Mouse (Mus musculus): ENCODE data around the gene Noa1. TPM values are rescaled to one million over a fixed set of nuclear protein-coding genes. Genes with fewer than 3 reads are reported as not detected.

Noa1 gene
- polyA plus RNA-seq, 1 experiment, result 20.2 TPM

DNA sequence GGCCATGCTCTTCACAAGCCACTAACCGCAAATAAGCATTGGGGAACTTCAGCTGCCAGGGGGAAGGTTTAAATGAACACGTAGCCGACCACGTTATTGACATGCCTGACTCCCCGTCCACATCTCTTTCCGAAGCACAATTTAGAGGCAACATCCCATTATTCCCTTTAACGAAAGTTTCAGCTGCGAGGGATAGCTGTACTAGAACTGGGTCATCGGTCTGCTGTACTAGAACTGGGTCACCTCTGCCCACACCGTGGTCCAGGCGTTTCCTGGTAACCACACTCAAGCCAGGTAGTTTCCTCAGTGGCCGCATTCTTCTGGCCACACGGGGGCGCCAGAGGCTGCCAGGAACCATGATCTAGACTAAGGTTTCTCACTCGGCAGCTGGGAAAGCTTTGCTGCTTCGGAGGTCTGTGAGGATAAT lies 44.5 kb upstream of the Noa1 start:
- Histone ChIP-seq H3K36me3 (ENCODE audit: control insufficient read depth, insufficient read depth) (no peaks in the 10 kb centered on the region), H3K27me3 (ENCODE audit: control insufficient read depth, insufficient read depth, insufficient read length) (no peaks in the 10 kb centered on the region)

DNA sequence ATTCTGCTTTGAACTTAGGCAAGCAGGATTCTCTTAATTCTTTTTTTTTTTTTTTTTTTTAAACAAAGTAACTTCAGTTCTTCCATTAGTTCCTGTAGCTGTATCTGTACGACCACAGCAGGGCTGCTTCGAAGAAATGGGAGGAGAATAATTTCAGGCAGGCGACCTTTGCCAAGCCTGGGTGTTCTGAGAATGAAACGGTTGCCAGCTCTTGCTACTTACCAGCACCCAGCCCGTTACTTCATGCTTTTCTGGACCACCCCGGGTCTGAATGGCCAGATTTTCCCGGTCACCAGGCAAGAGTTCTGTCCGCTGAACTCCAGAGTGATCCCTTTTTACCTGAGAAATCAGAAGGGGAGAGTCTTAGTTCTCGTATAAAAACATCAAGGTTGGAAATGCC lies 41.8 kb upstream of the Noa1 start:
- no peak overlapping the region for H3K4me2 ChIP-seq (ENCODE audit: low read depth)
- H3K4me3 ChIP-seq, result no peak overlapping the region
- H3ac ChIP-seq (ENCODE audit: control insufficient read depth, insufficient read length), result no peak overlapping the region
- no peaks in the 10 kb centered on the region for H3K79me2 ChIP-seq (ENCODE audit: control insufficient read depth, insufficient read depth)
- peaks cover 15% of the 10 kb centered on the region for H3K36me3 ChIP-seq (ENCODE audit: control insufficient read depth, insufficient read depth)
- TF ChIP-seq USF1 (IDR thresholded peaks at IDR 0.05; ENCODE audit: low read depth) (no peak), MYOG (IDR thresholded peaks at IDR 0.05; ENCODE audit: control insufficient read depth in 1 of 3, insufficient read depth in 1 of 3, insufficient read length in 2 of 3, low read depth in 2 of 3) (no peak), REST (IDR thresholded peaks at IDR 0.05; ENCODE audit: insufficient read depth, insufficient read length) (no peak), CEBPB (IDR thresholded peaks at IDR 0.05; ENCODE audit: insufficient read depth, poor library complexity, severe bottlenecking) (no peak), MAX (IDR thresholded peaks at IDR 0.05; ENCODE audit: low read depth) (no peak), E2F4 (IDR thresholded peaks at IDR 0.05; ENCODE audit: insufficient read depth) (no peak), POLR2AphosphoS2 (IDR thresholded peaks at IDR 0.05; ENCODE audit: insufficient read length, low read depth) (no peak), TCF3 (IDR thresholded peaks at IDR 0.05; ENCODE audit: insufficient read length, low read depth) (no peak), TCF12 (IDR thresholded peaks at IDR 0.05; ENCODE audit: insufficient read depth, poor library complexity, severe bottlenecking) (no peak), POLR2A (IDR thresholded peaks at IDR 0.05; ENCODE audit: insufficient read length, low read depth) (no peak), SRF (IDR thresholded peaks at IDR 0.05; ENCODE audit: control insufficient read depth, insufficient read length, low read depth) (no peak), MYOD1 (IDR thresholded peaks at IDR 0.05; ENCODE audit: control insufficient read depth in 1 of 3, insufficient read length in 2 of 3, low read depth in 2 of 3) (no peak)
- no peaks in the 10 kb centered on the region for H3K27me3 ChIP-seq (ENCODE audit: control insufficient read depth, insufficient read depth, insufficient read length)

More for the DNA sequence above, 44.5 kb upstream of the Noa1 start:
- TF ChIP-seq TCF12 (IDR thresholded peaks at IDR 0.05; ENCODE audit: insufficient read depth, poor library complexity, severe bottlenecking) (no peak), MYOG (IDR thresholded peaks at IDR 0.05; ENCODE audit: control insufficient read depth in 1 of 3, insufficient read depth in 1 of 3, insufficient read length in 2 of 3, low read depth in 2 of 3) (peak in 1 of 3 experiments; percentile 9), E2F4 (IDR thresholded peaks at IDR 0.05; ENCODE audit: insufficient read depth) (no peak), MYOD1 (IDR thresholded peaks at IDR 0.05; ENCODE audit: control insufficient read depth in 1 of 3, insufficient read length in 2 of 3, low read depth in 2 of 3) (peak in 1 of 3 experiments; percentile 12)
- Histone ChIP-seq H3K79me2 (ENCODE audit: control insufficient read depth, insufficient read depth) (no peaks in the 10 kb centered on the region), H3ac (ENCODE audit: control insufficient read depth, insufficient read length) (no peak overlapping the region), H3K4me3 (no peak overlapping the region), H3K4me2 (ENCODE audit: low read depth) (peak overlapping the region; percentile 63)

DNA sequence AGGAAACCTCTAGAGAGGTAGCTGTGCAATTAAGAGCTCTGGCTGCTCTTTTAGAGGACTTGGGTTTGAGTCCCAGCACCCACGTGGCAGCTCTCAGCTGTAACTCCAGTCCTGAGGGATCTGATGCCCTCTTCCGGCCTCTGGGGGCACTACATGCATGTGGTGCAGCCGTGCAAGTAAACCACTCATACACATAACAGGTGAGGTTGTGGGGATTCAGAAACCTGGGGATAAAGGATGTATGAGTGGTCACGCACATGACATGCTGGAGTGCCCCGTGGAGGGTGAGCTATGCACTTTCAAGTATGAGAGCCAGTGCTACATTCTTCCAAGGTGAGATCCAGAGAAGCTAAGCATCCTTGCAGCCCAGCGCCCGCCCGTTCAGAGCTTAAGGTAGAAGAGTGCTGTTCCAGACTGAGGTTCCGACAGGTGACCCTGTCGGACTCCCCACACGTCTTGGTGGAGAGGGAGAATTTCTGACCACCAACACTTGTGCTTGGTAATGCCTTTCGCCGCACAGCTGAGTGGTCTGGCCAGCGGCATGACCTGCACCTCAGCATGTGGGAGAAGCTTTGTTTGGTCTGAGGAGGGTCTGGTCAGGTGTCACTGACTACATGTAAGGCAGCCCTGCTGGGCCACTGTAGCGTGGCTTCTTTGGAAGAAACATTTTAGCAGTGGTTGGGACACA lies 40.2 kb upstream of the Noa1 start:
- no peak overlapping the region for H3K4me3 ChIP-seq
- H3ac ChIP-seq (ENCODE audit: control insufficient read depth, insufficient read length), result no peak overlapping the region
- H3K4me2 ChIP-seq (ENCODE audit: low read depth), result no peak overlapping the region
- H3K27me3 ChIP-seq (ENCODE audit: control insufficient read depth, insufficient read depth, insufficient read length), result no peaks in the 10 kb centered on the region
- peaks cover 25% of the 10 kb centered on the region for H3K36me3 ChIP-seq (ENCODE audit: control insufficient read depth, insufficient read depth)
- TF ChIP-seq POLR2A (IDR thresholded peaks at IDR 0.05; ENCODE audit: insufficient read length, low read depth) (no peak), USF1 (IDR thresholded peaks at IDR 0.05; ENCODE audit: low read depth) (no peak), MYOG (IDR thresholded peaks at IDR 0.05; ENCODE audit: control insufficient read depth in 1 of 3, insufficient read depth in 1 of 3, insufficient read length in 2 of 3, low read depth in 2 of 3) (no peak), MYOD1 (IDR thresholded peaks at IDR 0.05; ENCODE audit: control insufficient read depth in 1 of 3, insufficient read length in 2 of 3, low read depth in 2 of 3) (no peak), SRF (IDR thresholded peaks at IDR 0.05; ENCODE audit: control insufficient read depth, insufficient read length, low read depth) (no peak), CEBPB (IDR thresholded peaks at IDR 0.05; ENCODE audit: insufficient read depth, poor library complexity, severe bottlenecking) (no peak), TCF3 (IDR thresholded peaks at IDR 0.05; ENCODE audit: insufficient read length, low read depth) (no peak), TCF12 (IDR thresholded peaks at IDR 0.05; ENCODE audit: insufficient read depth, poor library complexity, severe bottlenecking) (no peak), MAX (IDR thresholded peaks at IDR 0.05; ENCODE audit: low read depth) (no peak), REST (IDR thresholded peaks at IDR 0.05; ENCODE audit: insufficient read depth, insufficient read length) (no peak), POLR2AphosphoS2 (IDR thresholded peaks at IDR 0.05; ENCODE audit: insufficient read length, low read depth) (no peak), E2F4 (IDR thresholded peaks at IDR 0.05; ENCODE audit: insufficient read depth) (no peak)
- no peaks in the 10 kb centered on the region for H3K79me2 ChIP-seq (ENCODE audit: control insufficient read depth, insufficient read depth)

DNA sequence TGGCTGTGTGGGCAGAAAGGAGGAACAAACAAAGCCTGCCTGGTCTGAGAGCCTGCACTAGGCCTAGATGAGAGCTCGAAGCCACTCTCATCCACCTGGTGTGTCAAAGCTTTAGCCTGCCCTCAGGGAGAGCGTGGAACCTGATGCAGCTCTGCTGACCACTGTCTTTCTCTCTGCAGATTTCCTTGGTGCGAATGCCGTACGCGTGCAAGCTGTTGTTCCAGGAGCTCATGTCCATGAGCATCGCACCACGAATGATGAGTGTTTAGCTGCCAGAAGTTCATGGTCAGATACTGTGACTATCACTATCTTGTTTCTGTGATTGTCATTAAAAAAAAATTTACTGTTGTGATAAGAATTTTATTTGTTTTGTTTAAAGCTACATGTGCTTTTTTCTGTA lies 39.0 kb upstream of the Noa1 start:
- no peak for TF ChIP-seq POLR2AphosphoS2 (IDR thresholded peaks at IDR 0.05; ENCODE audit: insufficient read length, low read depth)
- no peak for TF ChIP-seq POLR2A (IDR thresholded peaks at IDR 0.05; ENCODE audit: insufficient read length, low read depth)
- TF ChIP-seq TCF3 (IDR thresholded peaks at IDR 0.05; ENCODE audit: insufficient read length, low read depth), result no peak
- TF ChIP-seq REST (IDR thresholded peaks at IDR 0.05; ENCODE audit: insufficient read depth, insufficient read length), result no peak
- no peak for TF ChIP-seq MAX (IDR thresholded peaks at IDR 0.05; ENCODE audit: low read depth)
- no peak for TF ChIP-seq E2F4 (IDR thresholded peaks at IDR 0.05; ENCODE audit: insufficient read depth)
- TF ChIP-seq SRF (IDR thresholded peaks at IDR 0.05; ENCODE audit: control insufficient read depth, insufficient read length, low read depth), result no peak
- no peak for TF ChIP-seq TCF12 (IDR thresholded peaks at IDR 0.05; ENCODE audit: insufficient read depth, poor library complexity, severe bottlenecking)
- no peak for TF ChIP-seq USF1 (IDR thresholded peaks at IDR 0.05; ENCODE audit: low read depth)
- no peak for TF ChIP-seq CEBPB (IDR thresholded peaks at IDR 0.05; ENCODE audit: insufficient read depth, poor library complexity, severe bottlenecking)
- TF ChIP-seq MYOG (IDR thresholded peaks at IDR 0.05; ENCODE audit: control insufficient read depth in 1 of 3, insufficient read depth in 1 of 3, insufficient read length in 2 of 3, low read depth in 2 of 3), result no peak
- no peak for TF ChIP-seq MYOD1 (IDR thresholded peaks at IDR 0.05; ENCODE audit: control insufficient read depth in 1 of 3, insufficient read length in 2 of 3, low read depth in 2 of 3)
- Histone ChIP-seq H3K27me3 (ENCODE audit: control insufficient read depth, insufficient read depth, insufficient read length) (no peaks in the 10 kb centered on the region), H3K79me2 (ENCODE audit: control insufficient read depth, insufficient read depth) (no peaks in the 10 kb centered on the region), H3K4me2 (ENCODE audit: low read depth) (no peak overlapping the region), H3ac (ENCODE audit: control insufficient read depth, insufficient read length) (no peak overlapping the region), H3K36me3 (ENCODE audit: control insufficient read depth, insufficient read depth) (peaks cover 37% of the 10 kb centered on the region), H3K4me3 (no peak overlapping the region)

Measured in myocyte (in vitro differentiated cells).